Mouse (Mus musculus) CD4-positive, CD25-positive, alpha-beta regulatory T cell, adult 2 months (primary cell): ENCODE results near the gene Numbl.

ENCODE experiments used
- DNase-seq: peaks from one replicate; pipeline ENCODE4 v3.0.0-alpha.2; 2012; ENCODE audit warnings: low read depth, low spot score

Gene Numbl

GRCm38 (mm10) chr7:27291795-27292466, 33.7 kb downstream of the Numbl start:
- DNase-seq, result no peak

- no peak for DNase-seq
Observed at GRCm38 (mm10) chr7:27295956-27296355, 37.7 kb downstream of the Numbl start.

GRCm38 (mm10) chr7:27296518-27296917, 38.3 kb downstream of the Numbl start:
- no peak for DNase-seq

GRCm38 (mm10) chr7:27298033-27298610, 39.9 kb downstream of the Numbl start:
- no peak for DNase-seq

GRCm38 (mm10) chr7:27298816-27299215, 40.6 kb downstream of the Numbl start:
- no peak for DNase-seq

- no peak for DNase-seq
Observed at GRCm38 (mm10) chr7:27300351-27300750, 42.1 kb downstream of the Numbl start.

- no peak for DNase-seq
Observed at GRCm38 (mm10) chr7:27300801-27301200, 42.6 kb downstream of the Numbl start.

- peak; percentile 80 for DNase-seq
Observed at GRCm38 (mm10) chr7:27302172-27302571, 43.9 kb downstream of the Numbl start.

- DNase-seq, result no peak
Observed at GRCm38 (mm10) chr7:27305091-27305730, 47.0 kb downstream of the Numbl start.

GRCm38 (mm10) chr7:27306161-27307160, 48.2 kb downstream of the Numbl start:
- DNase-seq, result peak; percentile 52

GRCm38 (mm10) chr7:27307551-27307950, 49.3 kb downstream of the Numbl start:
- DNase-seq, result no peak

- DNase-seq, result peak; percentile 20
Observed at GRCm38 (mm10) chr7:27308821-27309549, 50.8 kb downstream of the Numbl start.

GRCm38 (mm10) chr7:27309832-27310231, 51.6 kb downstream of the Numbl start:
- DNase-seq, result no peak

GRCm38 (mm10) chr7:27310306-27310705, 52.1 kb downstream of the Numbl start:
- DNase-seq, result peak; percentile 17

- DNase-seq, result no peak
Observed at GRCm38 (mm10) chr7:27310996-27311535, 52.8 kb downstream of the Numbl start.

GRCm38 (mm10) chr7:27311651-27312284, 53.5 kb downstream of the Numbl start:
- no peak for DNase-seq

- DNase-seq, result no peak
Observed at GRCm38 (mm10) chr7:27314393-27314792, 56.2 kb downstream of the Numbl start.

- DNase-seq, result no peak
Observed at GRCm38 (mm10) chr7:27315958-27316357, 57.7 kb downstream of the Numbl start.

GRCm38 (mm10) chr7:27319411-27319810, 61.2 kb downstream of the Numbl start:
- DNase-seq, result no peak

- no peak for DNase-seq
Observed at GRCm38 (mm10) chr7:27322291-27322690, 64.1 kb downstream of the Numbl start.
